Mouse (Mus musculus) midbrain, embryonic 13.5 days (tissue): Measurements from ENCODE around the gene Myl6b. TPM values are rescaled to one million over a fixed set of nuclear protein-coding genes. Genes with fewer than 3 reads are reported as not detected.

Source experiments
- ATAC-seq: fragments of 200-750 bp; cut with Nextera tagmentation; 2 replicates; pipeline ENCODE4 v1.8.0; 2017; ENCODE audit warnings: mild to moderate bottlenecking, moderate TSS enrichment, moderate library complexity
- H3K27ac ChIP-seq: fragments of 300-500 bp; sonication (generic); 2 replicates; pipeline ENCODE4 v1.5.1; 2015; ENCODE audit warnings: inconsistent platforms, mild to moderate bottlenecking, moderate library complexity
- H3K27me3 ChIP-seq: fragments of 300-500 bp; sonication (generic); 2 replicates; pipeline ENCODE4 v1.6.1; 2015; ENCODE audit warnings: mild to moderate bottlenecking, inconsistent platforms
- H3K36me3 ChIP-seq: fragments of 300-500 bp; sonication (generic); 2 replicates; pipeline ENCODE4 v1.6.1; 2015; ENCODE audit warnings: mild to moderate bottlenecking, inconsistent platforms
- H3K4me1 ChIP-seq: fragments of 300-500 bp; sonication (generic); replicated peaks from 2 replicates; pipeline ENCODE4 v1.6.1; 2015; ENCODE audit warnings: inconsistent platforms
- H3K4me2 ChIP-seq: fragments of 300-500 bp; sonication (generic); replicated peaks from 2 replicates; pipeline ENCODE4 v1.6.1; 2015; ENCODE audit warnings: moderate library complexity, mild to moderate bottlenecking, inconsistent platforms
- H3K4me3 ChIP-seq: fragments of 300-500 bp; sonication (generic); replicated peaks from 2 replicates; pipeline ENCODE4 v1.5.1; 2015; ENCODE audit warnings: mild to moderate bottlenecking, inconsistent platforms
- H3K9ac ChIP-seq: fragments of 300-500 bp; sonication (generic); replicated peaks from 2 replicates; pipeline ENCODE4 v1.6.1; 2015; ENCODE audit warnings: mild to moderate bottlenecking, inconsistent platforms
- H3K9me3 ChIP-seq: fragments of 300-500 bp; sonication (generic); 2 replicates; pipeline ENCODE4 v1.6.1; 2016; ENCODE audit warnings: mild to moderate bottlenecking, inconsistent platforms
- WGBS: fragments of 180-500 bp; shearing (Covaris S2); methylation state at CpG from one replicate; pipeline ENCODE4 v1.1.7; 2015; 5-methylcytosine and 5-hydroxymethylcytosine counted together
- polyA plus RNA-seq: library from polyadenylated mRNA; unstranded; fragments of >200 nt; fragmentation: Nextera tagmentation; extraction: Ambion mirVana; gene quantifications from 2 replicates; pipeline ENCODE4 v1.2.1, GENCODE M21; 2015

The Myl6b gene
- polyA plus RNA-seq, 1 experiment from 2014 or later, result 4.3 TPM

- no peaks in the 10 kb centered on the region for H3K36me3 ChIP-seq
- WGBS, result 82% methylated on average over 2 of the region's 2 CpGs
- H3K4me2 ChIP-seq, result no peak overlapping the region
- H3K4me1 ChIP-seq, result peaks cover 9% of the 10 kb centered on the region
- no peak overlapping the region for H3K4me3 ChIP-seq
- H3K27me3 ChIP-seq, result no peaks in the 10 kb centered on the region
- H3K9me3 ChIP-seq, result no peaks in the 10 kb centered on the region
- no peak overlapping the region for H3K27ac ChIP-seq
- ATAC-seq, result no peak
- no peak overlapping the region; the same call in 1 of the 2 replicates for H3K9ac ChIP-seq
Observed at GRCm38 (mm10) chr10:128535206-128535605, 36.7 kb upstream of the Myl6b start.

DNA sequence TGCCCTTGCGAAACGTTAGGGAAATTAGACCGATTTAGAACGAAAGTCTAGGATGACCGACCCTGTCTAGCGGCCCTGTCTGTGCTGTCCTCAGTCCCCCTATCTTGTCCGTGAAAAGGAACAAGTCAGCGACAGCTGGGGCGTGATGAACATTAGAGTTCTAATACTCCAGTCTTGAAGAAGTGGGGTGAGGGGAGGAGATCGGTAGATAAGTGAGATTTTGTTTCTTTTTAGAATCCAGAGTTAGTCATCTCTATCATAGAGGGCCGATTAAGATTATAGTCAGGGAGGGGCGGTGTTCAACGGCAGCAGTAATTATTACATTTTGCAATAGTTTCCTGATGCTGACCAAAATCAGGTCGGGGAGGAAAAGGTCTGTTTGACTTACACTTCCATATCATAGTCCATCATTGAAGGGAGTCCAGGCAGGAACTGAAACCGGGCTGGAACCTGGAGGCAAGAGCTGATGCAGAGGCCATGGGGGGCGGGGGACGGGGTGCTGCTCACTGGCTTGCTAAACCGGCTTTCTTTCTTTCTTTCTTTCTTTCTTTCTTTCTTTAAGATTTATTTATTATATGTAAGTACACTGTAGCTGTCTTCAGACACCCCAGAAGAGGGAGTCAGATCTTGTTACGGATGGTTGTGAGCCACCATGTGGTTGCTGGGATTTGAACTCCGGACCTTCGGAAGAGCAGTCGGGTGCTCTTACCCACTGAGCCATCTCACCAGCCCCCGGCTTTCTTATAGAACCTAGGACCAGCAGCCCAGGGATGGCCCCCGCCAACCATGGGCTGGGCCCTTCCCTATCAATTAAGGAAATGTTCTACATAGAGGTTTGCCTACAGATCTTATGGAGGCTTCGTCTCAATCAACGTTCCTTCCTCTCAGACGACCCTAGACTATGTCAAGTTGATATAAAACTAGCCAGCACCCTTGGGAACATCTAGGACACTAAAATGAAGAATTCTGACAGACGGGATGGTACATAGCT is 28.2 kb upstream of the Myl6b start:
- Histone ChIP-seq H3K4me1 (peaks cover 27% of the 10 kb centered on the region), H3K9ac (peak overlapping the region; percentile 39), H3K4me2 (peak overlapping the region; percentile 100), H3K36me3 (no peaks in the 10 kb centered on the region; the same call in 1 of the 2 replicates), H3K27me3 (peaks cover 36% of the 10 kb centered on the region), H3K27ac (no peak overlapping the region), H3K4me3 (peak overlapping the region; percentile 69), H3K9me3 (no peaks in the 10 kb centered on the region)
- 34% methylated on average over 28 of the region's 28 CpGs for WGBS
- no peak for ATAC-seq

DNA sequence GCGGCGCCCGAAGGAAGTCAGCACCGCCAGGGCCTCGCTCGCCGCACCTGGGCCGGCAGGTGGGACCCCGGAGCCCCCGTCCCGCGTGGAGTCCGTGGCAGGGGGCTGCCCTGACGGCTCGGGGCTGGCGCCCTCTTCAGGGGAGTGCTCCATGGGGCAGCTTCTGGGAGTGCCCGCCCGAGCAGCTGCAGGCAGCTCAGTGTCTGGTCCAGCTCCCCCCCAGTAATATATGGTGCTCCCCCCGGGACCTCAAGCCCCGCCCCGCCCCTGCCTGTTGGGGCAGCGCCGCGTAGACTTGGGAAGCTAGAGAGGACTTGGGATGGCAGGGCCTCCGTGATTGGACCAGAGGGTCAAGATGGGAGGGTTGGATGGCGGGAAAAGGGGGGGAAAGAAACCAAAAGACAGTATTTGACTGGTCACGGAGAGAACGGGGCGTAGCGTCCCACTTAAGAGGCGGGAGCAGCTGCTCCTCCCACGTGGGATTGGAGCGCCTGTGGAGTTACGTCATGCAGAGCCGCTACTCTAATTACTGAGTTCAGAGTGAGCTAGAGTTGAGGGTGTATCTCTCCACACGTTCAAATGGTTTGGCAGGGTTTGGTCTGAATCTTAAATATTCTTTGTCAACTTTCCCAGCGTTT is 27.3 kb upstream of the Myl6b start, which contains the start of gene Esyt1:
Gene Esyt1, minus strand, starts transcription at position 201 of the 638 bp plus-strand sequence.
- under 1% methylated on average over 37 of the region's 37 CpGs for WGBS
- H3K9ac ChIP-seq, result peak within 1 kb of the TSS; percentile 74
- no peaks in the 10 kb centered on the region for H3K9me3 ChIP-seq
- peak within 1 kb of the TSS; percentile 69 for H3K4me3 ChIP-seq
- H3K4me1 ChIP-seq, result peaks cover 27% of the 10 kb centered on the region
- H3K27ac ChIP-seq, result peak within 1 kb of the TSS; percentile 44
- peak within 1 kb of the TSS; percentile 100 for H3K4me2 ChIP-seq
- H3K27me3 ChIP-seq, result peaks cover 36% of the 10 kb centered on the region
- H3K36me3 ChIP-seq, result peaks cover 2% of the 10 kb centered on the region; the same call in 1 of the 2 replicates
- peak; percentile 94 for ATAC-seq

DNA sequence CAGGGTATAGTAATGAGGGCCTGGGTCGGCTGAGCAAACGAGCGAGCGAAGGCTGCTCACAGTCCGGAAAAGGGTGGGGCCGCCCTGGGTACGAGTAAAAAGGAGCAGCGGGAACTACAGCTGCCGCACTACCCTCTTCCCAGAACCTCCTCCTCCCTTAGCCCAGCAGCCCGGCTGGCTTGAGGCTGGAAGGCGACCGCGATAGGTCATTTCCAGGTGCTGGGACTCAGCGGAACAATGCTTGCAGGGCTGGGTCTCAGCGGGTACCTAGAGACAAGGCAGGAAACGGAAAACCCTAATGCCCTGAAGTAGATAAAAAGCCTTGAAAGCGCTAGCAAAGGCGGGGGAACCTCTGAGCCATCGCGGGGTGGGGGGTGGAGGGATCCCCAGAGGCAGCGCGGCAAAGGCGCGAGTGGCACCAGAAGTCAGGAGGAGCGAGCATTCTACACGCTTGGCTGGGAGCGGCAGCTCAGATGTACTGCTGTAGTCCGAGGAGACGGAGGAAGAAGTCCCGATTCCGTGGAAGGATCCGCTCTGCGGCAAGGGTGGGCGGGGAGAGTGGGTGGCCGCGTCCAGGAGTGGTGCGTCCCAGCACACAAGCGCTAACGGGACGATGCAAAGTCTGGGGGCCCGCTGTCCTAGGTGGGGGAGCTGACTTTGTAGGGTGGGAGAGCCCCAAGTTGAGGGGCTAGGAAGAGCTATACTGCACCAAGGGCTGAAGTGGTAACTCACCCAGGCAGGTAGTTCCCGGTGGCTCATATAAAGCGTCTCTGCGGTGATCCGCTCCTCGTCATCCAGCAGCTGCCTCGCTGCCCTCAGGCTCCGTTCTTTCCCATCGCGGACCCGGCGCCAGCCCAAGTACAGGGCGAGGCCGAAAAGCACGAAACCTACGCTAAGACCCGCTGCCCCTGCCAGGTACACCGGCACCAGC is 26.5 kb upstream of the Myl6b start:
- peak overlapping the region; percentile 74 for H3K9ac ChIP-seq
- peak overlapping the region; percentile 100 for H3K4me2 ChIP-seq
- peaks cover 27% of the 10 kb centered on the region for H3K4me1 ChIP-seq
- peak; percentile 72 for ATAC-seq
- WGBS, result under 1% methylated on average over 58 of the region's 58 CpGs
- H3K36me3 ChIP-seq, result peaks cover 9% of the 10 kb centered on the region
- H3K27me3 ChIP-seq, result peaks cover 36% of the 10 kb centered on the region
- H3K9me3 ChIP-seq, result no peaks in the 10 kb centered on the region
- peak overlapping the region; percentile 44 for H3K27ac ChIP-seq
- H3K4me3 ChIP-seq, result peak overlapping the region; percentile 69

GRCm38 (mm10) chr10:128524111-128524731 is 25.7 kb upstream of the Myl6b start:
- WGBS, result 5% methylated on average over 10 of the region's 11 CpGs
- H3K4me2 ChIP-seq, result peak overlapping the region; percentile 100
- peak overlapping the region; percentile 69 for H3K4me3 ChIP-seq
- H3K4me1 ChIP-seq, result peaks cover 27% of the 10 kb centered on the region
- no peaks in the 10 kb centered on the region for H3K9me3 ChIP-seq
- no peak for ATAC-seq
- H3K9ac ChIP-seq, result peak overlapping the region; percentile 74
- peaks cover 33% of the 10 kb centered on the region for H3K27me3 ChIP-seq
- no peak overlapping the region for H3K27ac ChIP-seq
- H3K36me3 ChIP-seq, result peaks cover 10% of the 10 kb centered on the region

DNA sequence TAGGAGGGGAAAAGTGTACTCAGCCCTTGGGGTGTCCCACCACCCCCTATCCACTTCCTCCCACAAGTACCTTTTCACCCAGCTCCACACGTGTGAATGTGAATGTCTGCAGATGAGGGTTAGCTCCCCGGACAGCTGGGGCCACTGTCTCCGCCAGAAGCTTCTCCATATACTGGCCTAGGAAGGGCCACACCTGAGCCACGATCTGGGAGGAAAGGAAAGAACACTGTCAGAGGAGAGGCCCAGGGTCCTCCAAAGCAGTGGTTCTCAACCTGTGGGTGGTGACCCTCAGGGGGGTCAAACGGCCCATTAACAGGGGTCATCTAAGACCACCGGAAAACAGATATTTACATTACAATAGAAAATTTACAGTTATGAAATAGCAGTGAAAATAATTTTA is 23.9 kb upstream of the Myl6b start:
- no peak for ATAC-seq
- Histone ChIP-seq H3K27ac (no peak overlapping the region), H3K36me3 (peaks cover 10% of the 10 kb centered on the region), H3K4me3 (no peak overlapping the region), H3K9me3 (no peaks in the 10 kb centered on the region), H3K27me3 (peaks cover 36% of the 10 kb centered on the region), H3K9ac (no peak overlapping the region), H3K4me2 (no peak overlapping the region), H3K4me1 (peaks cover 27% of the 10 kb centered on the region)
- WGBS, result 78% methylated on average over 6 of the region's 6 CpGs

GRCm38 (mm10) chr10:128520591-128520990 is 22.1 kb upstream of the Myl6b start:
- no peak overlapping the region for H3K27ac ChIP-seq
- 86% methylated on average over 16 of the region's 16 CpGs for WGBS

GRCm38 (mm10) chr10:128518833-128519232 is 20.3 kb upstream of the Myl6b start:
- Histone ChIP-seq H3K4me2 (no peak overlapping the region), H3K9ac (no peak overlapping the region), H3K27me3 (peaks cover 43% of the 10 kb centered on the region), H3K27ac (no peak overlapping the region), H3K9me3 (no peaks in the 10 kb centered on the region), H3K36me3 (peaks cover 10% of the 10 kb centered on the region), H3K4me1 (no peaks in the 10 kb centered on the region), H3K4me3 (no peak overlapping the region)
- no peak for ATAC-seq
- 70% methylated on average over 7 of the region's 7 CpGs for WGBS

More at GRCm38 (mm10) chr10:128520591-128520990, 22.1 kb upstream of the Myl6b start:
- no peaks in the 10 kb centered on the region for H3K9me3 ChIP-seq
- no peak overlapping the region for H3K9ac ChIP-seq
- no peak overlapping the region for H3K4me3 ChIP-seq
- no peak for ATAC-seq
- peaks cover 10% of the 10 kb centered on the region for H3K36me3 ChIP-seq
- H3K4me1 ChIP-seq, result peaks cover 16% of the 10 kb centered on the region
- peaks cover 49% of the 10 kb centered on the region for H3K27me3 ChIP-seq
- no peak overlapping the region for H3K4me2 ChIP-seq

GRCm38 (mm10) chr10:128516677-128517076 is 18.2 kb upstream of the Myl6b start:
- Histone ChIP-seq H3K27ac (no peak overlapping the region), H3K4me1 (no peaks in the 10 kb centered on the region), H3K36me3 (peaks cover 20% of the 10 kb centered on the region), H3K4me2 (no peak overlapping the region), H3K9me3 (no peaks in the 10 kb centered on the region), H3K27me3 (peaks cover 28% of the 10 kb centered on the region), H3K9ac (no peak overlapping the region), H3K4me3 (no peak overlapping the region)
- 20% methylated on average over 6 of the region's 6 CpGs for WGBS
- no peak for ATAC-seq

- peaks cover 23% of the 10 kb centered on the region for H3K36me3 ChIP-seq
- H3K4me2 ChIP-seq, result 0 out of 2 replicates have a peak overlapping the region, but pooled peaks have one; percentile 3
- no peaks in the 10 kb centered on the region for H3K4me1 ChIP-seq
- H3K9ac ChIP-seq, result no peak overlapping the region
- H3K27ac ChIP-seq, result no peak overlapping the region
- 17% methylated on average over 20 of the region's 20 CpGs for WGBS
- H3K27me3 ChIP-seq, result peaks cover 28% of the 10 kb centered on the region
- ATAC-seq, result no peak
- no peak overlapping the region for H3K4me3 ChIP-seq
- no peaks in the 10 kb centered on the region for H3K9me3 ChIP-seq
Observed at GRCm38 (mm10) chr10:128516029-128516428, 17.5 kb upstream of the Myl6b start.

DNA sequence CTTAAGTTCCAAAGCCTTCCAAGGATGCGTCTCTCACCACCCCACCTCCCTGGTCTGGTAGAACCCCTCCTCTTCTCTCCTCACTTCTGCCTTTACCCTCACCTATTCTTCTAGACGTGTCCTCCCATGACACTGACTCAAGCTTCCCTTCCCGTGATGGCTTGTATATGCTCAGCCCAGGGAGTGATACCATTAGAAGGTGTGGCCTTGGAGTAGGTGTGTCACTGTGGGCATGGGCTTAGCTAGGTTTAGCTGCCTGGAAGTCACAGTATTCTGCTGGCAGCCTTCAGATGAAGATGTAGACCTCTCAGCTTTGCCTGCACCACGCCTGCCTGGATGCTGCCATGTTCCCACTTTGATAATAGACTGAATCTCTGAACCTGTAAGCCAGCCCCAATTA is 16.6 kb upstream of the Myl6b start:
- peaks cover 20% of the 10 kb centered on the region for H3K36me3 ChIP-seq
- 77% methylated on average over 4 of the region's 4 CpGs for WGBS
- ATAC-seq, result no peak

More for the DNA sequence above, 16.6 kb upstream of the Myl6b start:
- H3K9ac ChIP-seq, result no peak overlapping the region
- H3K27me3 ChIP-seq, result peaks cover 28% of the 10 kb centered on the region
- H3K4me1 ChIP-seq, result no peaks in the 10 kb centered on the region
- no peak overlapping the region for H3K27ac ChIP-seq
- H3K9me3 ChIP-seq, result no peaks in the 10 kb centered on the region
- no peak overlapping the region for H3K4me2 ChIP-seq
- no peak overlapping the region for H3K4me3 ChIP-seq
